Mouse (Mus musculus): Measurements from ENCODE around the gene Rbm46.

GRCm38 (mm10) chr3:82805291-82805690 lies 71.0 kb downstream of the Rbm46 start:
- TF ChIP-seq CTCF (IDR thresholded peaks at IDR 0.05; ENCODE audit: borderline replicate concordance, insufficient read depth, low read length) (no peak), POLR2A (IDR thresholded peaks at IDR 0.05; ENCODE audit: low read depth, low read length) (no peak)
